Mouse (Mus musculus) stomach, embryonic 14.5 days (tissue): ENCODE results near the gene Csad. TPM values are rescaled to one million over a fixed set of nuclear protein-coding genes. Genes with fewer than 3 reads are reported as not detected.

Experiments
- ATAC-seq: fragments of 200-750 bp; cut with Nextera tagmentation; 2 replicates; pipeline ENCODE4 v1.8.0; 2017; ENCODE audit warnings: low read depth, moderate TSS enrichment; ENCODE audit not compliant: insufficient number of reproducible peaks, insufficient read depth, low FRiP score
- H3K27ac ChIP-seq: fragments of 300-500 bp; sonication (generic); 2 replicates; pipeline ENCODE4 v1.5.1; 2014; ENCODE audit warnings: mild to moderate bottlenecking, low read length, moderate library complexity, mixed read lengths
- H3K27me3 ChIP-seq: fragments of 300-500 bp; sonication (generic); 2 replicates; pipeline ENCODE4 v1.6.1; 2014; ENCODE audit warnings: low read length, control low read depth, mixed read lengths; ENCODE audit not compliant: control insufficient read depth, insufficient read depth
- H3K36me3 ChIP-seq: fragments of 300-500 bp; sonication (generic); 2 replicates; pipeline ENCODE4 v1.6.1; 2014; ENCODE audit warnings: mild to moderate bottlenecking, control low read depth, low read length, moderate library complexity, mixed read lengths; ENCODE audit not compliant: control insufficient read depth, insufficient read depth
- H3K4me1 ChIP-seq: fragments of 300-500 bp; sonication (generic); 2 replicates; pipeline ENCODE4 v1.6.1; 2014; ENCODE audit warnings: low read length, control low read depth, mixed read lengths; ENCODE audit not compliant: control insufficient read depth, insufficient read depth
- H3K4me2 ChIP-seq: fragments of 300-500 bp; sonication (generic); replicated peaks from 2 replicates; pipeline ENCODE4 v1.6.1; 2014; ENCODE audit warnings: low read depth, low read length, control low read depth
- H3K4me3 ChIP-seq: fragments of 300-500 bp; sonication (generic); 2 replicates; pipeline ENCODE4 v1.5.1; 2014; ENCODE audit warnings: low read depth, low read length, control low read depth
- H3K9ac ChIP-seq: fragments of 300-500 bp; sonication (generic); replicated peaks from 2 replicates; pipeline ENCODE4 v1.6.1; 2014; ENCODE audit warnings: low read depth, mild to moderate bottlenecking, control low read depth, low read length, moderate library complexity, mixed read lengths
- H3K9me3 ChIP-seq: fragments of 300-500 bp; sonication (generic); 2 replicates; pipeline ENCODE4 v1.6.1; 2016; ENCODE audit warnings: low read depth, low read length, control low read depth; ENCODE audit not compliant: control insufficient read depth
- WGBS: fragments of 180-500 bp; shearing (Covaris S2); extraction: QIAGEN DNeasy Blood & Tissue Kit; methylation state at CpG from one replicate; pipeline ENCODE4 v1.1.7; 2014; 5-methylcytosine and 5-hydroxymethylcytosine counted together
- polyA plus RNA-seq: library from polyadenylated mRNA; unstranded; fragments of >200 nt; fragmentation: Nextera tagmentation; extraction: Ambion mirVana; gene quantifications from 2 replicates; pipeline ENCODE4 v1.2.1, GENCODE M21; 2014

Csad gene
- polyA plus RNA-seq, 1 experiment from 2014 or later = 63.9 TPM

DNA sequence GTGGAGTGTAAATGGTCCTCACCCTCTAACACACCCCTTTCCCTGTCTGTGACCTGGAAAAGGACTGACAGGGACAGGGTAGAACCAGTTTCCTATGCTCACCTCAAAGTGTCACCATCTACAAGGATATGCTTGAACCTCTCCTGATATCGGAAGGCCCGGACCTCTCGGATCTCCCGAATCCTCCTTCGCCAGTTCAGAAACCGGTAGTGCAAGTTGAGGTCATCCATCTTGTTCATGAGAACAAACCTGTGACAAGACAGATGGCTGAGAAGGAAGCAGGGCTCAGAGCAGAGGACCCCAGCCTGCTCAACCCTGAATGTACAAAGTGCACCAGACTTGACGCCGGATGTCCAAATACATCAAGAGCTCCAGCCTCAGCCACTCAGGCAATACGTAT lies 71.2 kb downstream of the Csad start:
- ATAC-seq = no peak
- peaks cover 42% of the 10 kb centered on the region for H3K36me3 ChIP-seq
- H3K4me3 ChIP-seq = no peak overlapping the region
- H3K4me2 ChIP-seq = no peak overlapping the region
- H3K27ac ChIP-seq = peak overlapping the region; percentile 15; the same call in 1 of the 2 replicates
- peaks cover 13% of the 10 kb centered on the region; the same call in 1 of the 2 replicates for H3K4me1 ChIP-seq
- 71% methylated on average over 9 of the region's 9 CpGs for WGBS
- H3K9me3 ChIP-seq = no peaks in the 10 kb centered on the region
- H3K27me3 ChIP-seq = no peaks in the 10 kb centered on the region
- H3K9ac ChIP-seq = no peak overlapping the region

Other genes starting within 250 kb of the Csad start
- 707 and 780 TPM in 2 replicates for gene Krt8, start 200.2 kb downstream of the Csad start, polyA plus RNA-seq
- 407 and 452 TPM in 2 replicates for gene Krt18, start 176.5 kb downstream of the Csad start, polyA plus RNA-seq
- gene Eif4b, start 131.0 kb downstream of the Csad start, polyA plus RNA-seq = 129 and 134 TPM in 2 replicates
- 42.6 and 48.5 TPM in 2 replicates for gene Tns2, start 104.3 kb downstream of the Csad start, polyA plus RNA-seq
- gene Spryd3, start 68.5 kb downstream of the Csad start, polyA plus RNA-seq = 15.2 and 16.7 TPM in 2 replicates
- gene Igfbp6, start 60.4 kb downstream of the Csad start, polyA plus RNA-seq = 12.4 and 13.1 TPM in 2 replicates
- gene Soat2, start 54.2 kb downstream of the Csad start, polyA plus RNA-seq = 2.1 and 2.2 TPM in 2 replicates
- 52.0 and 54.0 TPM in 2 replicates for gene Zfp740, start 1.5 kb downstream of the Csad start, polyA plus RNA-seq
- gene Itgb7, start 27.2 kb upstream of the Csad start, polyA plus RNA-seq = 5.8 and 9.9 TPM in 2 replicates
- gene Rarg, start 52.8 kb upstream of the Csad start, polyA plus RNA-seq = 36.9 and 40.5 TPM in 2 replicates
- 0.36 and 0.56 TPM in 2 replicates for gene Gm9918, start 65.8 kb upstream of the Csad start, polyA plus RNA-seq
- 63.1 and 63.7 TPM in 2 replicates for gene Mfsd5, start 74.7 kb upstream of the Csad start, polyA plus RNA-seq
- gene Espl1, start 91.5 kb upstream of the Csad start, polyA plus RNA-seq = 25.4 and 28.6 TPM in 2 replicates
- 500 and 514 TPM in 2 replicates for gene Pfdn5, start 121.4 kb upstream of the Csad start, polyA plus RNA-seq
- 96.9 and 109 TPM in 2 replicates for gene Myg1, start 127.0 kb upstream of the Csad start, polyA plus RNA-seq
- 63.8 and 68.4 TPM in 2 replicates for gene Aaas, start 146.0 kb upstream of the Csad start, polyA plus RNA-seq
- 2.0 and 2.5 TPM in 2 replicates for gene Sp7, start 162.5 kb upstream of the Csad start, polyA plus RNA-seq
- 16.9 and 18.9 TPM in 2 replicates for gene Sp1, start 201.4 kb upstream of the Csad start, polyA plus RNA-seq
- gene Amhr2, start 240.6 kb upstream of the Csad start, polyA plus RNA-seq = 0.94 and 1.2 TPM in 2 replicates